Mouse (Mus musculus): ENCODE measurements around the gene Sectm1a.

DNA sequence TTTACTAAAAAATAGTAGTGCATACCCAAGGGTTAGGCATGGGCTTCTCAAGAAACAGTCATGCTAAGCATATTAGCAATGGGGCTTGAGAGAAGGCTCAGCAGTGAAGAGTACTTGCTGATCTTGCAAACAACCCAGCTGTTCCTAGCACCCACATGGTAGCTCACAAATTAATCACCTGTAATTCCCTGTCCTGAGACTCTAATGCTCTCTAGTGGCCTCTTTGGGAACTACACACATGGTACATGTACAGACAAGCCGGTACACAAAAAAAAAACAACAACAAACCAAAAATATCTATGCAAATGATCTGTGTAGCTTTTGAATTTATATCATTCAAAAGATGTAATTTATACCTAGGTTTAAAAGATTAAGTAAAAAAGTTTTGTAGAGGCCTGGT is 45.4 kb upstream of the Sectm1a start:
- no peak for TF ChIP-seq TAL1 (IDR thresholded peaks at IDR 0.05; ENCODE audit: low read length)
- TF ChIP-seq GATA1 (IDR thresholded peaks at IDR 0.05; ENCODE audit: low read length), result no peak

Data from erythroblast, embryonic 14.5 days (primary cell).